Mouse (Mus musculus) megakaryocyte, embryonic 14.5 days (primary cell): Measurements from ENCODE around the gene Lmna.

ENCODE experiments used
- FLI1 ChIP-seq: IDR thresholded peaks from 2 replicates; pipeline ENCODE4 v1.6.1; 2012; ENCODE audit warnings: low read length, inconsistent platforms, mixed read lengths
- GATA1 ChIP-seq: IDR thresholded peaks from 3 replicates; pipeline ENCODE4 v1.6.1; 2012; ENCODE audit warnings: mixed read lengths, low read length, inconsistent platforms, borderline replicate concordance

GRCm38 (mm10) chr3:88456746-88457532, 52.8 kb downstream of the Lmna start:
- TF ChIP-seq GATA1 (no peak), FLI1 (no peak)
